Mouse (Mus musculus) CH12.LX (cell line): ENCODE measurements around the gene Prss22.

Experiments used
- BHLHE40 ChIP-seq: IDR thresholded peaks from 2 replicates; pipeline ENCODE4 v1.6.1; 2011; ENCODE audit warnings: mild to moderate bottlenecking, low read depth, low read length, improper control_type of control experiment
- CTCF ChIP-seq, 2 experiments: IDR thresholded peaks in 1 of 2; conservative IDR thresholded peaks in 1 of 2; 2 replicates each; pipeline ENCODE4 v1.5.1; 2011 to 2012; ENCODE audit warnings: low read depth in 2 of 2, low read length in 2 of 2, improper control_type of control experiment in 1 of 2, inconsistent platforms in 1 of 2, mild to moderate bottlenecking in 1 of 2, moderate library complexity in 1 of 2
- EP300 ChIP-seq: IDR thresholded peaks from 2 replicates; pipeline ENCODE4 v1.6.1; 2011; ENCODE audit warnings: low read length, improper control_type of control experiment
- MAFK ChIP-seq: IDR thresholded peaks from 2 replicates; pipeline ENCODE4 v1.6.1; 2011; ENCODE audit warnings: low read length, improper control_type of control experiment; ENCODE audit not compliant: insufficient replicate concordance
- NELFE ChIP-seq: IDR thresholded peaks from 2 replicates; pipeline ENCODE4 v1.6.1; 2011; ENCODE audit warnings: low read depth, low read length, improper control_type of control experiment
- POLR2A ChIP-seq: IDR thresholded peaks from 2 replicates; pipeline ENCODE4 v1.6.1; 2011; ENCODE audit warnings: low read depth, mild to moderate bottlenecking, improper control_type of control experiment, low read length
- SMC3 ChIP-seq: IDR thresholded peaks from 2 replicates; pipeline ENCODE4 v1.6.1; 2011; ENCODE audit warnings: low read depth, low read length, improper control_type of control experiment

DNA sequence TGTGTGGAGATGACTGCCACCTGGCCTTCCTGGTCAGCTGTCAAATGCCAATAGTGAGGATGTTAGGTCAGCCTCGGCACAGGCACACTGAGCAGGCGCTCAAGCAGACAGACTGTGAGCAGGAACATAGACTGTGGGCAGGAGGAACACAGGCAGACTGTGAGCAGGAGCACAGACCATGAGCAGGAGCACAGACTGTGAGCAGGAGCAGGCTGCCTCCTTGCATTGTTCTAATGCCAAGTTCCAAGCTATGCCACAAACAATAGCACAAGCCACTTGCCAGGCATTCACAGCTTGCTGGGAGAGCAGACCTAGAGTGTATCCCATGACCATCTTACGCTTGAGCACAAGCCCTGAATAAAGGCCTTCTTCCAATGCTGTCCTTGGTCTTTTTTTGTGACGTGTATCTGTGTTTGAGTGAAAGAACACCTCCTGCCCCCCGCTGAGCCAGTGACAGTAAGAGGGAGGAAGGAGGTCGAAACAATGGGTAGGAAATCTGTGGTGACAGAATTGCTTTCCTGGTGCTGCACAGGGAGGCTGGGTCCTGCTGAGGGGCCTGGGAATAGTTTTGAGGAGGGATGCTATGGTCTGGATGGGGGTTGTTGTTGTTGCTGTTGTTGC is 32.0 kb downstream of the Prss22 start:
- TF ChIP-seq CTCF (conservative IDR thresholded peaks at IDR 0.05 in 1 of 2, IDR thresholded peaks at IDR 0.05 in 1 of 2; ENCODE audit: low read depth in 2 of 2, low read length in 2 of 2), result no peak
- TF ChIP-seq EP300, result no peak
- no peak for TF ChIP-seq POLR2A
- no peak for TF ChIP-seq NELFE
- TF ChIP-seq MAFK, result no peak
- TF ChIP-seq BHLHE40, result no peak
- TF ChIP-seq SMC3, result no peak
